Mouse (Mus musculus) heart, embryonic 15.5 days (tissue): ENCODE measurements around the gene Pdzrn4. TPM values are rescaled to one million over a fixed set of nuclear protein-coding genes. Genes with fewer than 3 reads are reported as not detected.

Experiments
- ATAC-seq: fragments of 200-750 bp; cut with Nextera tagmentation; replicated peaks from 2 replicates; pipeline ENCODE4 v1.8.0; 2017; ENCODE audit warnings: low read depth, moderate TSS enrichment; ENCODE audit not compliant: insufficient number of reproducible peaks, insufficient read depth, low FRiP score
- H3K27ac ChIP-seq: fragments of 300-500 bp; sonication (generic); 2 replicates; pipeline ENCODE4 v1.5.1; 2015; ENCODE audit warnings: mild to moderate bottlenecking, inconsistent platforms
- H3K27me3 ChIP-seq: fragments of 300-500 bp; sonication (generic); 2 replicates; pipeline ENCODE4 v1.6.1; 2015; ENCODE audit warnings: inconsistent platforms
- H3K36me3 ChIP-seq: fragments of 300-500 bp; sonication (generic); 2 replicates; pipeline ENCODE4 v1.6.1; 2015; ENCODE audit warnings: mild to moderate bottlenecking, inconsistent platforms
- H3K4me1 ChIP-seq: fragments of 300-500 bp; sonication (generic); replicated peaks from 2 replicates; pipeline ENCODE4 v1.6.1; 2015; ENCODE audit warnings: inconsistent platforms
- H3K4me2 ChIP-seq: fragments of 300-500 bp; sonication (generic); 2 replicates; pipeline ENCODE4 v1.6.1; 2015; ENCODE audit warnings: inconsistent platforms, mild to moderate bottlenecking, moderate library complexity
- H3K4me3 ChIP-seq: fragments of 300-500 bp; sonication (generic); 2 replicates; pipeline ENCODE4 v1.5.1; 2015; ENCODE audit warnings: mild to moderate bottlenecking, inconsistent platforms
- H3K9ac ChIP-seq: fragments of 300-500 bp; sonication (generic); 2 replicates; pipeline ENCODE4 v1.6.1; 2015; ENCODE audit warnings: mild to moderate bottlenecking, inconsistent platforms
- H3K9me3 ChIP-seq: fragments of 300-500 bp; sonication (generic); replicated peaks from 2 replicates; pipeline ENCODE4 v1.6.1; 2016; ENCODE audit warnings: inconsistent platforms
- WGBS: fragments of 180-500 bp; shearing (Covaris S2); methylation state at CpG from one replicate; pipeline ENCODE4 v1.1.7; 2015; ENCODE audit warnings: mixed read lengths; 5-methylcytosine and 5-hydroxymethylcytosine counted together
- polyA plus RNA-seq: library from polyadenylated mRNA; unstranded; fragments of >200 nt; fragmentation: Nextera tagmentation; extraction: Ambion mirVana; gene quantifications from 2 replicates; pipeline ENCODE4 v1.2.1, GENCODE M21; 2015

Pdzrn4 gene
- polyA plus RNA-seq, 1 experiment from 2014 or later: 1.0 TPM

DNA sequence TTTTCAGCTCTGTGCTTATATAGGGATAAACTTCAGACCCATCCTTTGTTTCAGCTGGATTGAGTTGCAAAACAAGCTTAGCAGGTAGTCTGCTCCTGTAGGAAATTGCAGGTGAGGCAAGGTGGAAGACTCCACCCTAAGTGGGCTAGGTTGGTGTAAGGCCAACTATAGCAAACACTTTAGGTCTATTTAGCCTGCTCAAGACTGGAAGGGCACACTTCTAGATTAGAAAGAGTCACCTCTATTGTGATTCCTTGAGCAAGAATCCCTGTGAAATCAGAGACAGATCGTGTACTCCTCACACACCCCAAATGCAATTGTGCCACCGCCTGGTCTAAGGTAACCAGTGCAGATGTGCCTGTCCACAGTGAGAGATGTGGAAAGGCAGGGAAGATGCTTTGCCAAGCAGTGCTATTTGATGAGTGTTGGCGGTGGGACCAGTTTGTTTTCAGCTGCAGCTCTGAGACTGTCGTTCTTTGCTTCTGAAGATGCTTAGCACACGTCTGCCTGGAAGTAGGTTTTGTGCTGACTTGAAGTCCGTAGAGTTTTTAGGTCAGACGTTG lies 158.4 kb downstream of the Pdzrn4 start:
- ATAC-seq: no peak
- Histone ChIP-seq H3K4me2 (no peak overlapping the region), H3K4me1 (no peaks in the 10 kb centered on the region), H3K27ac (no peak overlapping the region), H3K9me3 (no peaks in the 10 kb centered on the region), H3K27me3 (no peaks in the 10 kb centered on the region), H3K4me3 (no peak overlapping the region), H3K9ac (no peak overlapping the region), H3K36me3 (no peaks in the 10 kb centered on the region)
- WGBS: 69% methylated on average over 7 of the region's 7 CpGs

DNA sequence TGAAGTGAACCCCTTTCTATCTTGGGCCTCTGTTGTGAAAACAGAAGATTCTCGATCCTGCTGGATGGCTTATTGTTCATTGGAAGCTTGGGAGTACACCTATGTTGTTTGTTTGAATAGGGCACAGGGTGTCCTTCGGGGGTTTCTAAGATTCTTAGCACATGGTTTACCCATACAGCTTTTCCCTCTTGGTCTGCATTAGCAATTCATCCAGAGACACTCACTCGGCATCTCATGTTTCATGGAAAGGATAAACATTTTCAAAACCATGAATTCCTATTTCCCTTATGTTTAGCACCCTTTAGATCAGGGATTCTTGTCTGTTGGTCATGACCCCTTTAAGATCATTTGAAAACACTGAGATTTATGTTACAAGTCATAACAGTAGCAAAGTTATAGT lies 159.0 kb downstream of the Pdzrn4 start:
- H3K4me3 ChIP-seq: no peak overlapping the region
- H3K36me3 ChIP-seq: no peaks in the 10 kb centered on the region
- H3K4me1 ChIP-seq: no peaks in the 10 kb centered on the region
- no peaks in the 10 kb centered on the region for H3K27me3 ChIP-seq
- no peak overlapping the region for H3K27ac ChIP-seq
- WGBS: 61% methylated on average over 3 of the region's 3 CpGs
- ATAC-seq: no peak
- no peak overlapping the region for H3K4me2 ChIP-seq
- no peak overlapping the region for H3K9ac ChIP-seq
- no peaks in the 10 kb centered on the region for H3K9me3 ChIP-seq

DNA sequence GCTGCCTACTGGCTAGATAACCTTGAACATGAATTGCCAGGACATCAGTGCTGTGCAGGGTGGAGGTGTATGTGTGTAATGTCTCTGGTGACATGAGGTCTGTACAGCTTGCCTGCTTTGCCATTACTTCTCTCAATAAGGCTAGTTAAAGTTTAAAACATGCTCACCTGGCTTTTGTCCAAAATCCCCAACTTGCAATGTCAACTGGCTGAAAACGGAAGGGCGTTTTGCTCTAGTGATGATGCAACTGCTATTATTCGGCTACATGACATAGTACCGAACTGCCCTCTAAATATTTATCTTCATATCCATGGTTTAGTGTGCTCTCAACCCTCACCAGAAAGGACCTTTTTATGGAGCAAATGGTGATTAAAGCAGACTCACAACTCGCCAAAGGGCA lies 161.9 kb downstream of the Pdzrn4 start:
- Histone ChIP-seq H3K27me3 (no peaks in the 10 kb centered on the region), H3K36me3 (no peaks in the 10 kb centered on the region), H3K27ac (no peak overlapping the region), H3K9ac (no peak overlapping the region), H3K4me3 (no peak overlapping the region), H3K4me2 (no peak overlapping the region), H3K4me1 (no peaks in the 10 kb centered on the region), H3K9me3 (no peaks in the 10 kb centered on the region)
- WGBS: 74% methylated on average over 5 of the region's 5 CpGs
- ATAC-seq: no peak

DNA sequence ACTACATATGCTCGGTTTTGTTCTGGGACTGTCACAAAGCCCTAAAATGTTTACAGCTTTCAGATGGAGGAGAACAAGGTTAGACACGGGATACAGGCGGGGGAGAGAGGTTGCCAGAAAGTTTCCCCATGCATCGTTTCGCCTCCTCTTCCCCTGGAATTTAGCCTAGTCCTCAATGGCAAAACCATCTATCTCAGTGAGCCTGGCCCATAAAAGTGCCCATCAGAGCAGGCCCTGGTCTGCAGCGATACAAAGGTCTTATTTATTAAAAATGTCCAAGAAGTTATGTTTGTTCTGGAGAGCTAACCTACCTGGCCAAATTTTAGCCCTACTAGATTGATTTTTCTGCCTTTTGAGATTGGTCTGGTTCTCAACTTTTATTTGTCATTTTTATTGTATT lies 165.5 kb downstream of the Pdzrn4 start:
- ATAC-seq: no peak
- H3K9me3 ChIP-seq: no peaks in the 10 kb centered on the region
- H3K4me3 ChIP-seq: no peak overlapping the region
- no peak overlapping the region for H3K9ac ChIP-seq
- H3K27ac ChIP-seq: no peak overlapping the region
- no peaks in the 10 kb centered on the region for H3K36me3 ChIP-seq
- no peaks in the 10 kb centered on the region for H3K27me3 ChIP-seq
- no peaks in the 10 kb centered on the region for H3K4me1 ChIP-seq
- WGBS: 79% methylated on average over 6 of the region's 6 CpGs
- H3K4me2 ChIP-seq: no peak overlapping the region

DNA sequence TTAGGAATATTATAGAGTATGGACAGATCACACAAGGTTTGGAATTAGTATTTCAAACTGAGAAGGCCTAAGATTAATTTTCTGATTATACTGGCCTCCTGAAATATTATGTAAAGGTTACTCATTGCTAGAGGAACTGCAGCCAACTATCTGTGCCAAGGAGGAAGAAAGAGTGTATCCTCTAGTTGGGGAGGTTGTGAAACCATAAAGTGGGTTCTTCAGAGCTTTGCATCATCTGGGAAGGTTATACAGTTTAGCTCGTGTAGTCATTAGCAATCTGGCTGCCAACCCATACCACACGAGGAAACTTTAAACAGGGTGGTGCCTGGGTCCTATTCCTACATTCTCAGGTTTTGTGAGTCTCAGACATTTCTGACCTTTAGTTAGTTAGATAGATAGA lies 166.9 kb downstream of the Pdzrn4 start:
- H3K9me3 ChIP-seq: no peaks in the 10 kb centered on the region
- ATAC-seq: no peak
- 64% methylated on average over 2 of the region's 2 CpGs for WGBS

DNA sequence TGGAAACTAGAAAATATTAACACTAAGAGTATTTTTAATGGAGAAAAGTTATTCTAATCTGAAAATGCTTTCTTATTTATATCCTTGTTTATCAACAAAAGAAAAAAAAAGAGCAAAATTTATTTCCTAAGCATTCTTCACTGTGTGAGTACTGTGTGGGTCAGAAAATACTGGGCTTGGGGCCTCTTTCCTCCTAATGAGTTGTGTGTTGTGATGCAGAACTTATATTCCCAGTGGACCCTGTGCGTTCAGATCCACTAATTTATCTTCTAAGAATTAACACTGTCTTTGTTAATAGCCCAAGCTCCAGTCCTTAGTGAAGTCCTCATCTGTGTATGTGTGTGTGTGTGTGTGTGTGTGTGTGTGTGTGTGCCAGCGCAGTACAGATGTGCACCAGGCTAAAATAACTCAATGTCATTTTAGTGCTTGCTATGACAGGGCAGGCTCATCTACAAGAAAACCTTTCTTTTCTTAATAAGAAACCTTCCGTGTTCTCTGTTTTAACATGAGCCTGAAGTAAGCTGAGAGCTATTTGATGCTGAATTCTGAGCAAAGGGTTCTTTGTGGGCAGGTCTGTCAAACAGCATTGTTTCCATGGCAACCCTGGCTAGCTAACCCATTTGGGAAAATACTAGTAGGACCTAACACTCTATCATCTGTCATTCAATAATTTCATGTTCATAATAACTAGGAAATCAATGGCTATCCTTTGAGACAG lies 174.0 kb downstream of the Pdzrn4 start:
- WGBS: 82% methylated on average over 3 of the region's 3 CpGs
- H3K27ac ChIP-seq: no peak overlapping the region
- H3K4me2 ChIP-seq: no peak overlapping the region
- no peaks in the 10 kb centered on the region for H3K36me3 ChIP-seq
- no peaks in the 10 kb centered on the region for H3K4me1 ChIP-seq
- no peak overlapping the region for H3K9ac ChIP-seq
- no peak for ATAC-seq
- H3K27me3 ChIP-seq: no peaks in the 10 kb centered on the region
- no peaks in the 10 kb centered on the region for H3K9me3 ChIP-seq
- no peak overlapping the region for H3K4me3 ChIP-seq

More for the DNA sequence above, 166.9 kb downstream of the Pdzrn4 start:
- H3K9ac ChIP-seq: no peak overlapping the region
- no peak overlapping the region for H3K4me2 ChIP-seq
- H3K27me3 ChIP-seq: no peaks in the 10 kb centered on the region
- H3K27ac ChIP-seq: no peak overlapping the region
- H3K4me1 ChIP-seq: no peaks in the 10 kb centered on the region
- no peak overlapping the region for H3K4me3 ChIP-seq
- no peaks in the 10 kb centered on the region for H3K36me3 ChIP-seq

DNA sequence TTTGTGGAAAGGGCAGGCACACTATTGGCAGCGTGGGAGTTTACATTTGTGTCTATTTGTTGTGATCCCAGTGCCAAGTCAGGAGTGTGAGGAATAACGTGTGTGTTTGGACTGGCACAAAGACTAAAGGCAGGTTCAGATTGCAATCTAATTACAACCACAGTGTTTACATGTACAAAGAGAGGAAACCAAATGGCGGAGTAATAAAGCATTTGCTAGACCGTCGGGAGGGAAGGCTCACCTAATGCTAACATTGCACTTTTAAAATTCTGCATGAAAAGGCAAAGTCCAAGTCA lies 174.5 kb downstream of the Pdzrn4 start:
- no peaks in the 10 kb centered on the region for H3K36me3 ChIP-seq
- H3K27ac ChIP-seq: no peak overlapping the region
- H3K4me2 ChIP-seq: no peak overlapping the region
- no peaks in the 10 kb centered on the region for H3K9me3 ChIP-seq
- 70% methylated on average over 5 of the region's 5 CpGs for WGBS
- no peaks in the 10 kb centered on the region for H3K27me3 ChIP-seq
- no peak overlapping the region for H3K9ac ChIP-seq
- no peaks in the 10 kb centered on the region for H3K4me1 ChIP-seq
- ATAC-seq: no peak
- H3K4me3 ChIP-seq: no peak overlapping the region

DNA sequence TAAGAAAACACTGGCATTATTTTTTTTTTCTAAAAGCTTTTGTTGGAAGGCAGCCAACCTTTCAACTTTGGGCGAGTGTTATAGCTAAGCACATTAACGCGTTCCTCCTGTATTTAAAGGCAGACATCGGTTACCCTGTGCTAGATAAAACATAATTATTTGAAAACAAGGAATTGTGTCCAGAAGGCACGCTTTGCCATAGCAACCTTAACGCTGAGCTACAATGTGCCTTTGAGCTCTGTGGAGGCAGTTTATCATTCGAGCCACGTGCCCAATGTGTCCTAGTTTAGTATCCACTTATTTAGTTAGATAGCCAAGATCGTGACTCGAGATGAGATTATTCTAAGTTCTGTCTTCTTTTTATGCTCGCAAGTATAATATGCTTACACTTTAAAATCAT lies 180.8 kb downstream of the Pdzrn4 start:
- Histone ChIP-seq H3K4me1 (no peaks in the 10 kb centered on the region), H3K27me3 (no peaks in the 10 kb centered on the region), H3K4me3 (no peak overlapping the region), H3K9me3 (no peaks in the 10 kb centered on the region), H3K36me3 (no peaks in the 10 kb centered on the region), H3K9ac (no peak overlapping the region), H3K4me2 (no peak overlapping the region), H3K27ac (no peak overlapping the region)
- WGBS: 63% methylated on average over 11 of the region's 11 CpGs
- no peak for ATAC-seq

DNA sequence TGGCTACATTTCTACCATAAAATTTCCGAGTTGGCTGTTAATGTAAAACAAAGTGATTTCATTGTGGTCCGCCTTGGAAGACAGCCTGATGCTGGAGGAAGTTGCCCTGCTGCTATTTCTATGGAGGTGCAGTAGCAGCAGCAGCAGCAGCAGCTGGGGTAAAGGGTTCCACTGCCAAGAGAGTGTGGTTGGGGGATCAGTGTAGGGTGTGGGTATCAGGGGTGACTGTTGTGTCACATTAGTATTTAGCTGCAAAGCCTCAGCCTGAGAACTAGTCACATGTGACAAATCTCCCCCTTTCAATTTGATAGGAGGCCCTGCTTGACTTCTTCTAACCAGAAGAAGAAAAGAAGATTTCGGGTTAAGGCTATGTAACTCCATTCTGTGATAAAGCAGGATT lies 183.5 kb downstream of the Pdzrn4 start:
- ATAC-seq: no peak
- no peak overlapping the region for H3K4me3 ChIP-seq
- no peak overlapping the region for H3K9ac ChIP-seq
- H3K9me3 ChIP-seq: no peaks in the 10 kb centered on the region
- H3K36me3 ChIP-seq: no peaks in the 10 kb centered on the region
- 63% methylated on average over 3 of the region's 3 CpGs for WGBS
- H3K4me1 ChIP-seq: no peaks in the 10 kb centered on the region
- no peak overlapping the region for H3K4me2 ChIP-seq
- no peak overlapping the region for H3K27ac ChIP-seq
- H3K27me3 ChIP-seq: no peaks in the 10 kb centered on the region

DNA sequence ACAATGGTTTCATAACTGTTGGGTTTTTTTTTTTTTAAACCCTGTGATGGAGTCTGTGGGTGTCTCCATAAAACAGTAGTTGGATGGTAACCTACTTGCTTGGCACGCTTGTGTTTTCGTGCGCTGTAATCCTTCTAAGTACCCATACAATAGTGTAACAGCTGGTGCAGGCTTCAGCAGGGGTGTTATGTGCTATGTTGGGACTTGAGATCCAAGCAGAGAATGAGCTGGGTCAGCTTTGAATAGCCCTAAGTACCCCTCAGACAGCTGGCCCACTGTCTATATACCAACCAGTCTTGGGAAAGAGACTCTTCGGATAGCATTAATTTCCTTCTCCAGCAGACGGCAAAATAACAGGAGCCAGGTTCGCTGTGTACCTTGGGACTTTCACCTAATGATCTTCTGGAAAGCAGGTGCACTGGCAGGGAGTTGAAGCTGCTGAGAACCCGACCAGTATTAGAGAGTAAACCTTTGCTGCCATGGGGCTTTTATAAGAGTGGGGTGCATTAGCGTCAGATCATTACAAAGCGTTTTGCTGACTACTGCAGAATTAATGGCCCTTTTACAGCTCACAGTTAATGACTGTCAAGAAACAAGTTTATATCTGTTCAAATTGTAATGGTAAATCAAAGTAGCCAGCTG lies 184.2 kb downstream of the Pdzrn4 start:
- Histone ChIP-seq H3K4me2 (no peak overlapping the region), H3K4me1 (no peaks in the 10 kb centered on the region), H3K9me3 (no peaks in the 10 kb centered on the region), H3K9ac (no peak overlapping the region), H3K4me3 (no peak overlapping the region), H3K27ac (no peak overlapping the region), H3K36me3 (no peaks in the 10 kb centered on the region), H3K27me3 (no peaks in the 10 kb centered on the region)
- WGBS: 81% methylated on average over 9 of the region's 9 CpGs
- ATAC-seq: no peak

DNA sequence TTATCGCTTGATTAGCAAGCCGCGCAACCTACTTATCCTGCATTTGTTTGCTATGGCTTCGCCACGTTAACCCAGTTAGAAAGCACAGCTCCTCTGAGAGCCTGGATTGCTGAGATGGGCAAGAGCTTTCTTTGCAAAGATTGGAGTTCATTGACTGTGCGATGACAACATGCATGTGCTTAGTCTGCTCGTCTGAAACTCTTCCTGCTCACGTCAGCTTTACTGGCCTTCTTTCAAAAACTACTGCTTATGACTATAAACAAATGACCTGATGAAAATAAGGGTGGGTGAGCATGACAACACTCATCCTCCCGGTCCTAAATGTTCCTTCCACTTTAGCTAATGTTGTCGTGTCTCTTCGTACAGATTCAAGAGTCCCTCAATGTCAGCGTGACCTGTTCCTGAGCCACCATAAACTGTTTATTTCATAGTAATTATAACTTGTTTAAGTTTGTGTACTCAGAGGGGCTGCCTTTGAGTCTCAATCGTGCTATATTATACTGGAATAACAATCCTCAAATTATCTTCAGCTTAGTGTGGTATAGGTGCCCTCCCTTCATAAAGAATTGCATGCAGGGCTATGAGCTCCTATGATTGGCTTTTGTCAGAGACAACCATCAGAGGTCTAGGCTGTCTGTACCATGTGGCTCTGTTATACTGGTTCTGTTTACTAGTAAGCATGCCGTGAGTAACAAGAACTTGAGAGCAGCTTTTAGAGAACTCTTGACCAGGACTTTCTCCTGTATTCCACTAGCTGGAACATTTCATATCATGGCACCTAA lies 187.9 kb downstream of the Pdzrn4 start:
- 74% methylated on average over 14 of the region's 14 CpGs for WGBS
- H3K27ac ChIP-seq: no peak overlapping the region

More for the DNA sequence above, 187.9 kb downstream of the Pdzrn4 start:
- H3K27me3 ChIP-seq: no peaks in the 10 kb centered on the region
- no peaks in the 10 kb centered on the region for H3K9me3 ChIP-seq
- H3K9ac ChIP-seq: no peak overlapping the region
- no peak overlapping the region for H3K4me2 ChIP-seq
- H3K4me3 ChIP-seq: no peak overlapping the region
- ATAC-seq: no peak
- H3K36me3 ChIP-seq: no peaks in the 10 kb centered on the region
- no peaks in the 10 kb centered on the region for H3K4me1 ChIP-seq
